Mouse (Mus musculus): ENCODE measurements around the gene Jag1. TPM values are rescaled to one million over a fixed set of nuclear protein-coding genes. Genes with fewer than 3 reads are reported as not detected.

Jag1 gene
- polyA plus RNA-seq, 1 experiment from 2014 or later, result 11.8 TPM

GRCm38 (mm10) chr2:137044122-137044521 lies 72.3 kb downstream of the Jag1 start:
- no peaks in the 10 kb centered on the region for H3K9me3 ChIP-seq (replicated peaks)
- H3K4me1 ChIP-seq (replicated peaks), result no peaks in the 10 kb centered on the region
- no peak for ATAC-seq (replicated peaks; ENCODE audit: insufficient number of reproducible peaks, insufficient read depth, low FRiP score, low read depth)
- WGBS, result 79% methylated on average over 2 of the region's 2 CpGs
- H3K4me2 ChIP-seq, result no peak overlapping the region
- H3K4me3 ChIP-seq, result no peak overlapping the region
- no peak overlapping the region for H3K27ac ChIP-seq
- H3K27me3 ChIP-seq, result no peaks in the 10 kb centered on the region
- 0 out of 2 replicates have a peak, but pooled peaks cover 2% of the 10 kb centered on the region for H3K36me3 ChIP-seq
- H3K9ac ChIP-seq, result no peak overlapping the region

Other genes starting within 250 kb of the Jag1 start
- gene AL731706.2, start 231.0 kb downstream of the Jag1 start, polyA plus RNA-seq (2015; fragmentation: Nextera tagmentation; extraction: Ambion mirVana), result 52.3 and 59.3 TPM in 2 replicates
- gene Slx4ip, start 225.4 kb downstream of the Jag1 start, polyA plus RNA-seq (2015; fragmentation: Nextera tagmentation; extraction: Ambion mirVana), result 4.3 and 4.5 TPM in 2 replicates
- gene AL731706.1, start 225.3 kb downstream of the Jag1 start, polyA plus RNA-seq (2015; fragmentation: Nextera tagmentation; extraction: Ambion mirVana), result 32.1 and 43.9 TPM in 2 replicates
- 18.9 and 19.9 TPM in 2 replicates for gene Mkks, start 225.3 kb downstream of the Jag1 start, polyA plus RNA-seq (2015; fragmentation: Nextera tagmentation; extraction: Ambion mirVana)